Mouse (Mus musculus) megakaryocyte, embryonic 14.5 days (primary cell): ENCODE measurements at regions not wholly inside any gene's neighbourhood (a gene's known extent, or its start where the extent isn't known, plus 50 kb on each side); places are given as distances from the start of the nearest gene placed in this dataset.

Source experiments
- FLI1 ChIP-seq: IDR thresholded peaks from 2 replicates; pipeline ENCODE4 v1.6.1; 2012; ENCODE audit warnings: low read length, inconsistent platforms, mixed read lengths
- GATA1 ChIP-seq: IDR thresholded peaks from 3 replicates; pipeline ENCODE4 v1.6.1; 2012; ENCODE audit warnings: mixed read lengths, low read length, inconsistent platforms, borderline replicate concordance

- TF ChIP-seq FLI1 (no peak), GATA1 (no peak)
Observed at GRCm38 (mm10) chr17:9910856-9911255, 241.3 kb upstream of the Pabpc6 start.
